Mouse (Mus musculus) olfactory bulb, adult 2 months (tissue): Measurements from ENCODE around the gene Btd.

Experiments
- CTCF ChIP-seq: fragments of 200-500 bp; IDR thresholded peaks from 2 replicates; pipeline ENCODE4 v1.5.1; 2012; ENCODE audit warnings: low read depth, mild to moderate bottlenecking, low read length, moderate library complexity; ENCODE audit not compliant: insufficient read depth
- POLR2A ChIP-seq: fragments of 200-500 bp; IDR thresholded peaks from 2 replicates; pipeline ENCODE4 v1.6.1; 2012; ENCODE audit warnings: mild to moderate bottlenecking, low read depth, low read length, moderate library complexity; ENCODE audit not compliant: insufficient read depth

DNA sequence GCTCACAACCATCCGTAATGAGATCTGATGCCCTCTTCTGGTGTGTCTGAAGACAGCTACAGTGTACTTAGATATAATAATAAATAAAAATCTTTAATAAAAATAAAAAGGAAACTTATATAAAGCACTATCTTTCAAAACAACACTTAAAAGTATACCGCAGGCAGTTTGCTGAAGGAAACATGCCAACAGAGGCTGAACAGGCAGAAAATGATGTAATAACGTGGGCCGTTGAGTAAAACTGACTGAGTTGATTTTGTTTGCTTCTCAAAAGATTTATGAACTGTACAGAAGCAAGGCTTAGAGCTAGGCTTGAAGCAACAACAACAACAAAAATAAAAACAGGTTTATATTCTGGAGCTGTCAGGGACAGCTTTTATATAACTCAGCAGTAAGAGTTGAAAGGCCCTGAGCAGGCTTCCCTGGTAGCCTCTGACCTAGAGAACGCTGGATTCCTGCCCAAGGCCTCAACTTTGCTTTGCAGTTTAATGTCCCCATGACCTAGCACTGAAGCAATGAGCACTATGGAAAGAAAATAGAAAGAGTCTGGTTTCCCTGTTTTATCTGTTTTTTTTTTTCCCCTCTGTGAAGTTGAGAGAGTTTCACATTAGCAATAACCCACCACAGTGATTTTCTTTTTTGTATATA lies 3.5 kb downstream of the Btd start:
- TF ChIP-seq CTCF (no peak), POLR2A (no peak)
